Comparison of ENCODE assay signal across 10 mouse cellular contexts in genomic region chr9:49605791-49606190, GRCm38 (mm10).
DNase-seq lines count a peak whose midpoint lies in the region; ATAC-seq lines count a peak whose summit lies in the region.
"Had no signal": no experiment of that assay in that cellular context is flagged by ENCODE, and none has a peak within 500 bp of the region (broad histone marks: within the 10 kb centered on the region; RNA-seq: fewer than 3 reads in every experiment).

No protein-coding gene starts in this region.

- no peaks in the 10 kb centered on the region for H3K27me3 ChIP-seq in hindbrain, embryonic 14.5 days (ENCODE audit: control insufficient read depth, insufficient read depth, low read length)
- no peaks in the 10 kb centered on the region for H3K27me3 ChIP-seq in liver, embryonic 12.5 days (replicated peaks)
- no peaks in the 10 kb centered on the region for H3K27me3 ChIP-seq in intestine, embryonic 16.5 days (replicated peaks; ENCODE audit: control insufficient read depth, insufficient read depth, low read length)

- no peaks in the 10 kb centered on the region for H3K9me3 ChIP-seq in hindbrain, embryonic 14.5 days (ENCODE audit: control insufficient read depth, low read length)
- H3K9me3 ChIP-seq in liver, embryonic 12.5 days (replicated peaks): no peaks in the 10 kb centered on the region
- H3K9me3 ChIP-seq in intestine, embryonic 16.5 days (ENCODE audit: control insufficient read depth, low read length): no peaks in the 10 kb centered on the region

- peak overlapping the region; percentile 79 for H3K27ac ChIP-seq in hindbrain, embryonic 14.5 days
- H3K27ac ChIP-seq in liver, embryonic 12.5 days: no peak overlapping the region
- H3K27ac ChIP-seq in intestine, embryonic 16.5 days (ENCODE audit: low read length): no peak overlapping the region; the same call in 1 of the 2 replicates

- H3K4me2 ChIP-seq in hindbrain, embryonic 14.5 days (replicated peaks): no peak overlapping the region
- no peak overlapping the region for H3K4me2 ChIP-seq in liver, embryonic 12.5 days
- no peak overlapping the region for H3K4me2 ChIP-seq in intestine, embryonic 16.5 days (ENCODE audit: low read depth, low read length)
- H3K4me2 ChIP-seq: lung, embryonic 14.5 days had no signal

- peak; percentile 15 for DNase-seq in kidney, adult 9 months
- no peak for DNase-seq in kidney, adult 18-20 months
- DNase-seq in gastrocnemius, adult 8-10 months (ENCODE audit: low spot score in 2 of 2): peak; percentile 7 to 12
- no peak for DNase-seq in hindbrain, embryonic 14.5 days (ENCODE audit: low spot score)
- peak; percentile 65 for DNase-seq in skeletal muscle tissue, adult 2 months (ENCODE audit: low read depth, low spot score)
- no peak for DNase-seq in frontal cortex, postnatal 36 days (ENCODE audit: low spot score in 2 of 2)
- DNase-seq: lung, embryonic 14.5 days had no signal

- 38% methylated on average over 4 of the region's 4 CpGs for WGBS in hindbrain, embryonic 14.5 days
- 59% methylated on average over 4 of the region's 4 CpGs for WGBS in liver, embryonic 12.5 days (ENCODE audit: insufficient replicate concordance)
- WGBS in intestine, embryonic 16.5 days: 36% methylated on average over 4 of the region's 4 CpGs

- H3K9ac ChIP-seq in hindbrain, embryonic 14.5 days: no peak overlapping the region
- no peak overlapping the region for H3K9ac ChIP-seq in liver, embryonic 12.5 days
- no peak overlapping the region for H3K9ac ChIP-seq in intestine, embryonic 16.5 days (ENCODE audit: low read depth, low read length)
- H3K9ac ChIP-seq: lung, embryonic 14.5 days had no signal

- H3K4me1 ChIP-seq in hindbrain, embryonic 14.5 days (replicated peaks; ENCODE audit: control insufficient read depth, insufficient read depth, low read length): peaks cover 52% of the 10 kb centered on the region
- H3K4me1 ChIP-seq in liver, embryonic 12.5 days: no peaks in the 10 kb centered on the region
- 0 out of 2 replicates have a peak, but pooled peaks cover 4% of the 10 kb centered on the region for H3K4me1 ChIP-seq in intestine, embryonic 16.5 days (ENCODE audit: control insufficient read depth, insufficient read depth, low read length)

- H3K4me3 ChIP-seq in hindbrain, embryonic 14.5 days (replicated peaks; ENCODE audit: low read length): no peak overlapping the region
- H3K4me3 ChIP-seq in liver, embryonic 12.5 days: no peak overlapping the region
- no peak overlapping the region for H3K4me3 ChIP-seq in intestine, embryonic 16.5 days (ENCODE audit: low read length)
- H3K4me3 ChIP-seq: erythroblast, embryonic 14.5 days had no signal

- H3K36me3 ChIP-seq in hindbrain, embryonic 14.5 days (replicated peaks; ENCODE audit: control insufficient read depth, insufficient read depth): no peaks in the 10 kb centered on the region
- no peaks in the 10 kb centered on the region for H3K36me3 ChIP-seq in liver, embryonic 12.5 days
- H3K36me3 ChIP-seq in intestine, embryonic 16.5 days (ENCODE audit: control insufficient read depth, insufficient read depth, low read length): no peaks in the 10 kb centered on the region

- ATAC-seq in hindbrain, embryonic 14.5 days (ENCODE audit: low FRiP score): no peak
- no peak for ATAC-seq in liver, embryonic 12.5 days
- no peak for ATAC-seq in intestine, embryonic 16.5 days

Comparison
In these comparisons a context has a peak if more than half of its experiments do, and no peak if none do; other contexts are left out.
1. DNase-seq: peak in kidney, adult 9 months (single experiment), gastrocnemius, adult 8-10 months (2 of 2) and skeletal muscle tissue, adult 2 months (single experiment); none in kidney, adult 18-20 months (single experiment), hindbrain, embryonic 14.5 days (single experiment) and frontal cortex, postnatal 36 days (0 of 2).